In genomic region chr5:106457111-106457925, GRCm38 (mm10) we compare ENCODE assay signal across 7 mouse cellular contexts. TPM values are rescaled to one million over a fixed set of nuclear protein-coding genes. Genes with fewer than 3 reads are reported as not detected.
DNase-seq lines count a peak whose midpoint lies in the region; ATAC-seq and TF ChIP-seq lines count a peak whose summit lies in the region.

No protein-coding gene starts in this region.

- peak; percentile 31 for DNase-seq in thymus, postnatal 4 days
- no peak for DNase-seq in thymus, adult 18-20 months
- no peak for DNase-seq in limb, embryonic 14.5 days (ENCODE audit: low spot score)
- no peak for DNase-seq in layer of hippocampus, postnatal 25 days (ENCODE audit: extremely low spot score in 1 of 2, low spot score in 1 of 2)
- no peak for DNase-seq in ovary, postnatal 14 days (ENCODE audit: low spot score)
- no peak for DNase-seq in thymus, adult 2 months

- H3K4me1 ChIP-seq in forebrain, embryonic 12.5 days, result peaks cover 41% of the 10 kb centered on the region
- H3K4me1 ChIP-seq in limb, embryonic 14.5 days (ENCODE audit: control insufficient read depth, insufficient read depth, low read length), result peaks cover 16% of the 10 kb centered on the region
- peaks cover 9% of the 10 kb centered on the region for H3K4me1 ChIP-seq in thymus, adult 2 months (replicated peaks; ENCODE audit: control insufficient read depth, insufficient read depth, low read length)

- H3K9ac ChIP-seq in forebrain, embryonic 12.5 days, result peak overlapping the region; percentile 65
- H3K9ac ChIP-seq in limb, embryonic 14.5 days (ENCODE audit: low read depth, low read length, severe bottlenecking), result no peak overlapping the region

- no peak for TF ChIP-seq POLR2A in limb, embryonic 14.5 days (IDR thresholded peaks at IDR 0.05; ENCODE audit: borderline replicate concordance, extremely low read depth, insufficient read depth, insufficient read length)
- no peak for TF ChIP-seq POLR2A in thymus, adult 2 months (IDR thresholded peaks at IDR 0.05; ENCODE audit: control insufficient read depth, extremely low read depth, insufficient read depth, low read length, poor library complexity)

- no peak for ATAC-seq in forebrain, embryonic 12.5 days (ENCODE audit: low FRiP score)
- ATAC-seq in limb, embryonic 14.5 days (ENCODE audit: low FRiP score, low read depth), result no peak

- peak overlapping the region; percentile 89 for H3K4me2 ChIP-seq in forebrain, embryonic 12.5 days
- H3K4me2 ChIP-seq in limb, embryonic 14.5 days (replicated peaks; ENCODE audit: low read depth, low read length, severe bottlenecking), result peak overlapping the region; percentile 86; the same call in 1 of the 2 replicates

- TF ChIP-seq CTCF in thymus, adult 2 months (IDR thresholded peaks at IDR 0.05; ENCODE audit: borderline replicate concordance, control insufficient read depth, extremely low read depth, insufficient read depth, low read length, poor library complexity), result no peak

- H3K4me3 ChIP-seq in forebrain, embryonic 12.5 days (replicated peaks), result peak overlapping the region; percentile 61
- peak overlapping the region; percentile 48 for H3K4me3 ChIP-seq in limb, embryonic 14.5 days (replicated peaks; ENCODE audit: low read length)
- no peak overlapping the region for H3K4me3 ChIP-seq in thymus, adult 2 months (ENCODE audit: control insufficient read depth, insufficient read depth, low read length)

- peaks cover 93% of the 10 kb centered on the region for H3K27me3 ChIP-seq in forebrain, embryonic 12.5 days
- H3K27me3 ChIP-seq in limb, embryonic 14.5 days (ENCODE audit: control insufficient read depth, insufficient read depth, low read length), result peaks cover 94% of the 10 kb centered on the region
- H3K27me3 ChIP-seq in thymus, adult 2 months (ENCODE audit: control insufficient read depth, insufficient read depth, low read length), result peaks cover 54% of the 10 kb centered on the region

- H3K27ac ChIP-seq in forebrain, embryonic 12.5 days, result peak overlapping the region; percentile 81
- H3K27ac ChIP-seq in limb, embryonic 14.5 days (replicated peaks; ENCODE audit: low read depth, low read length), result no peak overlapping the region
- H3K27ac ChIP-seq in thymus, adult 2 months (ENCODE audit: control insufficient read depth, insufficient read depth, low read length), result no peak overlapping the region

- H3K36me3 ChIP-seq in forebrain, embryonic 12.5 days (replicated peaks), result no peaks in the 10 kb centered on the region
- no peaks in the 10 kb centered on the region for H3K36me3 ChIP-seq in limb, embryonic 14.5 days (ENCODE audit: control insufficient read depth, insufficient read depth, low read length)
- H3K36me3 ChIP-seq in thymus, adult 2 months (ENCODE audit: control insufficient read depth, insufficient read depth, low read length), result no peaks in the 10 kb centered on the region

- under 1% methylated on average over 63 of the region's 63 CpGs for WGBS in forebrain, embryonic 12.5 days
- under 1% methylated on average over 58 of the region's 63 CpGs for WGBS in limb, embryonic 14.5 days
- 4% methylated on average over 63 of the region's 63 CpGs for WGBS in thymus, adult 2 months

- no peaks in the 10 kb centered on the region for H3K9me3 ChIP-seq in forebrain, embryonic 12.5 days
- no peaks in the 10 kb centered on the region for H3K9me3 ChIP-seq in limb, embryonic 14.5 days (ENCODE audit: control insufficient read depth, low read length)

RNA-seq across cellular contexts. Expression of gene Barhl2, which starts 0.6 kb away (rescaled TPM):
- 6.2 and 7.6 TPM in 2 replicates for polyA plus RNA-seq in forebrain, embryonic 12.5 days (2016; fragmentation: Nextera tagmentation; extraction: Ambion mirVana)
- polyA plus RNA-seq in limb, embryonic 14.5 days (2012; rRNA removed), result 0.06 and 0.12 TPM in 2 replicates
- polyA plus RNA-seq in limb, embryonic 14.5 days (2014; fragmentation: Nextera tagmentation; extraction: Ambion mirVana), result not detected in 2 replicates
- total RNA-seq in layer of hippocampus, postnatal 25 days (2021), result under 1 TPM; 0.12 to 0.26 TPM
- not detected in 2 replicates for polyA plus RNA-seq in thymus, adult 2 months (2012; rRNA removed)
